Mouse (Mus musculus): ENCODE data around the gene Pla2g12b.

DNA sequence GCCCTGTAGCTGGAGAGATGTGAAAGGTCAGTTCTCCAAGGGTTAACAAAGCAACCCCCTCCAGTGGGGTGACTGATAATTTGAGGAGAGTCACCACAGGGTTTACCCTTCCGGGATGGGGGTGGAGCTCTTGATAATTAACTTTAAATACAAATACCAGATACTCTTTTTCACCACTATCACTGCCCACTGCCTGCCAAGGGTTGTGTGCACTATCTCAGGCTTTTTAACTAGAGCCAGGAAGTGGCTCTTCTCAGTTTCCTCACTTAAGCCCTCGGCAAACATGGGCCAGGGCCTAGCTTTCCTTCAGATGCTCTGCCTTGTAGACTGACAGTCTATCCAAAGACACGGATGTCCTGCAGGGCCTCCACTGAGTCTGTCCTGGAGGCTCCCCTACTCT is 23.5 kb upstream of the Pla2g12b start:
- TF ChIP-seq CTCF (conservative IDR thresholded peaks at IDR 0.05; ENCODE audit: insufficient read depth, insufficient read length, low read depth, low read length) (no peak), POLR2A (IDR thresholded peaks at IDR 0.05; ENCODE audit: low read depth, low read length) (no peak)
